Mouse (Mus musculus) cerebellum, adult 2 months (tissue): ENCODE results near the gene Klc4. TPM values are rescaled to one million over a fixed set of nuclear protein-coding genes. Genes with fewer than 3 reads are reported as not detected.

Source experiments
- DNase-seq, 2 experiments: peaks; one replicate each; pipeline ENCODE4 v3.0.0; 2021
- H3K27ac ChIP-seq: fragments of 200-500 bp; 2 replicates; pipeline ENCODE4 v1.5.1; 2012; ENCODE audit warnings: low read length, control low read depth, inconsistent platforms; ENCODE audit not compliant: insufficient read depth
- H3K27me3 ChIP-seq: fragments of 200-500 bp; 2 replicates; pipeline ENCODE4 v1.6.1; 2012; ENCODE audit warnings: inconsistent platforms, mild to moderate bottlenecking, low read length, moderate library complexity; ENCODE audit not compliant: control insufficient read depth, insufficient read depth
- H3K4me1 ChIP-seq: fragments of 200-500 bp; 2 replicates; pipeline ENCODE4 v1.6.1; 2011; ENCODE audit warnings: low read length; ENCODE audit not compliant: control insufficient read depth, insufficient read depth
- H3K4me3 ChIP-seq: fragments of 200-500 bp; replicated peaks from 2 replicates; pipeline ENCODE3; 2011; ENCODE audit warnings: mild to moderate bottlenecking, low read depth, low read length, control low read depth; ENCODE audit not compliant: insufficient read depth
- CTCF ChIP-seq: fragments of 200-500 bp; IDR thresholded peaks from 2 replicates; pipeline ENCODE4 v1.5.1; 2011; ENCODE audit warnings: low read depth, mild to moderate bottlenecking, control low read depth, low read length, moderate library complexity, borderline replicate concordance; ENCODE audit not compliant: insufficient read depth
- POLR2A ChIP-seq: fragments of 200-500 bp; IDR thresholded peaks from 2 replicates; pipeline ENCODE4 v1.6.1; 2011; ENCODE audit warnings: low read length, control low read depth, borderline replicate concordance; ENCODE audit not compliant: insufficient read depth
- WGBS: fragments of 180-500 bp; shearing (Covaris S2); methylation state at CpG from one replicate; pipeline ENCODE4 v1.1.7; 2018; 5-methylcytosine and 5-hydroxymethylcytosine counted together
- polyA plus RNA-seq: library from polyadenylated mRNA; depleted of rRNA; stranded (reverse); fragments of >200 nt; gene quantifications from 2 replicates; pipeline ENCODE4 v1.2.3, GENCODE M21; 2012

Klc4 gene
- polyA plus RNA-seq, 1 experiment: 28.1 TPM

GRCm38 (mm10) chr17:46602212-46602611, 43.6 kb downstream of the Klc4 start:
- Histone ChIP-seq H3K27me3 (no peaks in the 10 kb centered on the region), H3K4me3 (no peak overlapping the region), H3K27ac (no peak overlapping the region), H3K4me1 (no peaks in the 10 kb centered on the region)
- TF ChIP-seq POLR2A (no peak), CTCF (no peak)
- DNase-seq: no peak
- 66% methylated on average over 9 of the region's 9 CpGs for WGBS

- TF ChIP-seq CTCF: no peak
- no peak for TF ChIP-seq POLR2A
- DNase-seq: no peak
- Histone ChIP-seq H3K27ac (no peak overlapping the region), H3K4me1 (no peaks in the 10 kb centered on the region), H3K27me3 (no peaks in the 10 kb centered on the region), H3K4me3 (no peak overlapping the region)
- 95% methylated on average over 2 of the region's 2 CpGs for WGBS
Measured at GRCm38 (mm10) chr17:46600569-46600968, 45.3 kb downstream of the Klc4 start.

GRCm38 (mm10) chr17:46598963-46599362, 46.9 kb downstream of the Klc4 start:
- H3K27me3 ChIP-seq: no peaks in the 10 kb centered on the region
- no peak for DNase-seq
- H3K27ac ChIP-seq: no peak overlapping the region
- no peak overlapping the region for H3K4me3 ChIP-seq
- TF ChIP-seq CTCF: no peak
- no peak for TF ChIP-seq POLR2A
- no peaks in the 10 kb centered on the region for H3K4me1 ChIP-seq
- 77% methylated on average over 4 of the region's 4 CpGs for WGBS

- no peak overlapping the region for H3K27ac ChIP-seq
- WGBS: 94% methylated on average over 11 of the region's 11 CpGs
- H3K4me3 ChIP-seq: no peak overlapping the region
- no peak for TF ChIP-seq POLR2A
- no peak for TF ChIP-seq CTCF
- no peaks in the 10 kb centered on the region for H3K27me3 ChIP-seq
- DNase-seq: no peak
- H3K4me1 ChIP-seq: no peaks in the 10 kb centered on the region
Measured at GRCm38 (mm10) chr17:46597956-46598355, 47.9 kb downstream of the Klc4 start.

- no peak overlapping the region for H3K27ac ChIP-seq
- no peak for TF ChIP-seq CTCF
- TF ChIP-seq POLR2A: no peak
- H3K4me1 ChIP-seq: no peaks in the 10 kb centered on the region
- WGBS: 85% methylated on average over 6 of the region's 6 CpGs
- no peak for DNase-seq
- no peak overlapping the region for H3K4me3 ChIP-seq
- no peaks in the 10 kb centered on the region for H3K27me3 ChIP-seq
Measured at GRCm38 (mm10) chr17:46595336-46595735, 50.5 kb downstream of the Klc4 start.

- no peak overlapping the region for H3K27ac ChIP-seq
- no peak for DNase-seq
- WGBS: 59% methylated on average over 9 of the region's 9 CpGs
- TF ChIP-seq POLR2A (no peak), CTCF (no peak)
- H3K27me3 ChIP-seq: no peaks in the 10 kb centered on the region
- no peak overlapping the region for H3K4me3 ChIP-seq
- no peaks in the 10 kb centered on the region for H3K4me1 ChIP-seq
Measured at GRCm38 (mm10) chr17:46594606-46595005, 51.2 kb downstream of the Klc4 start.

GRCm38 (mm10) chr17:46593124-46593523, 52.7 kb downstream of the Klc4 start:
- 80% methylated on average over 4 of the region's 4 CpGs for WGBS
- no peak overlapping the region for H3K27ac ChIP-seq
- no peaks in the 10 kb centered on the region for H3K27me3 ChIP-seq
- no peaks in the 10 kb centered on the region for H3K4me1 ChIP-seq
- H3K4me3 ChIP-seq: no peak overlapping the region
- no peak for DNase-seq
- no peak for TF ChIP-seq POLR2A
- TF ChIP-seq CTCF: no peak

- no peak for DNase-seq
- no peaks in the 10 kb centered on the region for H3K27me3 ChIP-seq
- no peak overlapping the region for H3K4me3 ChIP-seq
- TF ChIP-seq POLR2A: no peak
- no peak for TF ChIP-seq CTCF
- no peak overlapping the region for H3K27ac ChIP-seq
- no peaks in the 10 kb centered on the region for H3K4me1 ChIP-seq
- WGBS: 60% methylated on average over 19 of the region's 19 CpGs
Measured at GRCm38 (mm10) chr17:46591406-46591805, 54.4 kb downstream of the Klc4 start.

- Histone ChIP-seq H3K27ac (no peak overlapping the region), H3K4me1 (no peaks in the 10 kb centered on the region), H3K4me3 (no peak overlapping the region), H3K27me3 (no peaks in the 10 kb centered on the region)
- 57% methylated on average over 7 of the region's 7 CpGs for WGBS
- DNase-seq: no peak
- TF ChIP-seq POLR2A: no peak
- TF ChIP-seq CTCF: no peak
Measured at GRCm38 (mm10) chr17:46590439-46590838, 55.4 kb downstream of the Klc4 start.
